Mouse (Mus musculus) cerebellum, adult 9-10 months (tissue): Measurements from ENCODE around the gene Cant1.

Source experiments
- DNase-seq: peaks from one replicate; pipeline ENCODE4 v3.0.0; 2022

The Cant1 gene

GRCm38 (mm10) chr11:118369251-118369650, 49.6 kb downstream of the Cant1 start:
- no peak for DNase-seq

DNA sequence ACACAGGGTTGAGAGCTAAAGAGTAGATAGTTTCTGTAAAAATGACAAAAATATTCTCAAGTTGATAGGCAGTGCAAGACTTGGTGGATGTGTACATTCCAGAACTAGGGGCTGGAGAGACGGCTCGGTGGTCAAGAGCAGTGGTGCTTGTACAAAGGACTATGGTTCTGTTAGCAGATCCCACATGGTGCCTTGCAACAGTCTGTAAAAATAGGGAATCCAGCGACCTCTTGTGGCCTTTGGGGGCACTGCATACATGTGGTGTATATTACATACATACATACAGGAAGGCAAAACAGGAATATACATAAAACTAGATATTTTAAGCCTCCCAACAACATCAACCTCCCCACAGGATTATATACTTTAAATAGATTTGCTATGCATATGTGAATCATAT, 50.6 kb downstream of the Cant1 start:
- no peak for DNase-seq

DNA sequence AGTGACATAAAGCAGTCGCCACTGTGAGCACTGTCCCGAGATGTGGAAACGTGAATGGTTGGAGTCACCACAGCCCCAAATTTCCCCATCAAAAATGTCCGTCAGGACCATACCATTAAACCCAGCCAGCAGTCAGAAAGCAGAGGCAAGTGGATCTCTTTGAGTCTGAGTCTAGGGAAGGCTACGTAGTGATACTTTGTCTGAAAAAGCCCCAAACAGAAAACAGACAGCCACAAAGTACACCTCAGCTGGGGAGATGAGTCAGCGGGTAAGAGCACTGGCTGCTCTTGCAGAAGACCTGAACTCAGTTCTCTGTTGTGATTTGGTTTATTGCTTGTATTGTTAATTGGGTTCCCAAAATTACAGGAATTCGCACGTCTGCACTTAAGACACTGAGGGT, 52.3 kb downstream of the Cant1 start:
- DNase-seq, result no peak

GRCm38 (mm10) chr11:118366108-118366507, 52.8 kb downstream of the Cant1 start:
- DNase-seq, result no peak

- no peak for DNase-seq
Observed at GRCm38 (mm10) chr11:118365171-118365570, 53.7 kb downstream of the Cant1 start.

DNA sequence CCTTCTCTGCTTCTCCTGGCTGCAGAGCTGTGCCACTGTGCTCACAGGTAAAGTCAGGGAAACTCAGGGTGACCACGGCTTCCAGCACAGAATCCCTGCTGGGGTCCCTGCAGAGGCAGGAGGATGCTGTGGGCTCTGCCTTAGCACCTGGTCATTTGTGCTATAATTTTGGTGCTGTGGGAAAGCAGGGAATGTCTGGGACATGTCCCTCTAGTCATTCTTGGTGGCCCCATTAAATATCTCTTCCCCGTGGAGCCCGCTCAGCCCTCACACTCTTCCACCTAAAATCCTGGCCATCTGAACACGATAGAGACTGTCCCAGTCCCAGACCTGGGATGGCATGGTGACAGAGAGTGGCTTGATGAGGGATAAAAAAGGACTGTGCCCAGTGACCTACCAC, 54.9 kb downstream of the Cant1 start:
- DNase-seq, result no peak

- DNase-seq, result no peak
Observed at GRCm38 (mm10) chr11:118362971-118363518, 55.8 kb downstream of the Cant1 start.

- no peak for DNase-seq
Observed at GRCm38 (mm10) chr11:118362501-118362900, 56.4 kb downstream of the Cant1 start.

- DNase-seq, result no peak
Observed at GRCm38 (mm10) chr11:118360907-118361341, 58.0 kb downstream of the Cant1 start.

GRCm38 (mm10) chr11:118360491-118360890, 58.4 kb downstream of the Cant1 start:
- DNase-seq, result no peak
